Mouse (Mus musculus): ENCODE data around the gene Isoc2a.

The Isoc2a gene

GRCm38 (mm10) chr7:4918681-4919080 is 41.7 kb downstream of the Isoc2a start:
- DNase-seq (ENCODE audit: low read depth, low spot score): no peak

- DNase-seq (ENCODE audit: low read depth, low spot score): no peak
These were observed 42.1 kb downstream of the Isoc2a start for GRCm38 (mm10) chr7:4919096-4919495.

- no peak for DNase-seq (ENCODE audit: low read depth, low spot score)
These were observed 43.0 kb downstream of the Isoc2a start for GRCm38 (mm10) chr7:4919971-4920370.

GRCm38 (mm10) chr7:4920496-4920895 is 43.5 kb downstream of the Isoc2a start:
- DNase-seq (ENCODE audit: low read depth, low spot score): no peak

GRCm38 (mm10) chr7:4920976-4921823 is 44.2 kb downstream of the Isoc2a start:
- no peak for DNase-seq (ENCODE audit: low read depth, low spot score)

GRCm38 (mm10) chr7:4921824-4922482 is 45.0 kb downstream of the Isoc2a start, which contains the start of gene Nat14:
TSS of gene Nat14 (plus strand) at chr7:4922028.
- DNase-seq (ENCODE audit: low read depth, low spot score): no peak

GRCm38 (mm10) chr7:4922508-4922907 is 45.6 kb downstream of the Isoc2a start:
- DNase-seq (ENCODE audit: low read depth, low spot score): peak; percentile 63

GRCm38 (mm10) chr7:4922931-4923565 is 46.1 kb downstream of the Isoc2a start:
- DNase-seq (ENCODE audit: low read depth, low spot score): peak; percentile 91

GRCm38 (mm10) chr7:4923586-4924364 is 46.8 kb downstream of the Isoc2a start:
- DNase-seq (ENCODE audit: low read depth, low spot score): peak; percentile 58

GRCm38 (mm10) chr7:4924483-4924882 is 47.5 kb downstream of the Isoc2a start:
- no peak for DNase-seq (ENCODE audit: low read depth, low spot score)

GRCm38 (mm10) chr7:4924891-4925301 is 47.9 kb downstream of the Isoc2a start:
- no peak for DNase-seq (ENCODE audit: low read depth, low spot score)

- DNase-seq (ENCODE audit: low read depth, low spot score): no peak
These were observed 48.8 kb downstream of the Isoc2a start, which contains the start of gene Ssc5d for GRCm38 (mm10) chr7:4925441-4926381. TSS of gene Ssc5d (plus strand) at chr7:4925785.

- no peak for DNase-seq (ENCODE audit: low read depth, low spot score)
These were observed 49.9 kb downstream of the Isoc2a start for GRCm38 (mm10) chr7:4926849-4927248.

- DNase-seq (ENCODE audit: low read depth, low spot score): no peak
These were observed 50.8 kb downstream of the Isoc2a start for GRCm38 (mm10) chr7:4927711-4928110.

- no peak for DNase-seq (ENCODE audit: low read depth, low spot score)
These were observed 51.4 kb downstream of the Isoc2a start for GRCm38 (mm10) chr7:4928323-4928722.

GRCm38 (mm10) chr7:4933103-4933502 is 56.1 kb downstream of the Isoc2a start:
- no peak for DNase-seq (ENCODE audit: low read depth, low spot score)

- peak; percentile 34 for DNase-seq (ENCODE audit: low read depth, low spot score)
These were observed 57.4 kb downstream of the Isoc2a start for GRCm38 (mm10) chr7:4934160-4934914.

GRCm38 (mm10) chr7:4936832-4937231 is 59.9 kb downstream of the Isoc2a start:
- no peak for DNase-seq (ENCODE audit: low read depth, low spot score)

GRCm38 (mm10) chr7:4937392-4937791 is 60.4 kb downstream of the Isoc2a start:
- no peak for DNase-seq (ENCODE audit: low read depth, low spot score)

- peak; percentile 77 for DNase-seq (ENCODE audit: low read depth, low spot score)
These were observed 61.5 kb downstream of the Isoc2a start for GRCm38 (mm10) chr7:4938456-4938855.
